Mouse (Mus musculus) spleen, adult 12 weeks (tissue): Measurements from ENCODE around the gene Cdadc1.
A peak's percentile ranks its signal among the peaks of the same experiment; 100 is the strongest.
"Not testable (repeated sequence)": the region's sequence is repeated elsewhere in the genome, so short reads cannot be mapped to it uniquely, and the experiment has no call there.

ENCODE experiments used
- DNase-seq: peaks from one replicate; pipeline ENCODE4 v3.0.0; 2022; ENCODE audit warnings: low spot score

Cdadc1 gene

GRCm38 (mm10) chr14:59597398-59598259 is at the start of gene Cdadc1:
Gene Cdadc1 (minus strand): TSS chr14:59597959.
- DNase-seq: peak; percentile 96

GRCm38 (mm10) chr14:59646826-59647697 is 49.3 kb upstream of the Cdadc1 start:
- DNase-seq: no peak

GRCm38 (mm10) chr14:59644896-59645295 is 47.1 kb upstream of the Cdadc1 start:
- DNase-seq: no peak

GRCm38 (mm10) chr14:59644166-59644565 is 46.4 kb upstream of the Cdadc1 start:
- DNase-seq: no peak

GRCm38 (mm10) chr14:59643582-59643981 is 45.8 kb upstream of the Cdadc1 start:
- no peak for DNase-seq

GRCm38 (mm10) chr14:59641856-59642255 is 44.1 kb upstream of the Cdadc1 start:
- DNase-seq: no peak

- DNase-seq: no peak
Measured at GRCm38 (mm10) chr14:59638906-59639703, 41.3 kb upstream of the Cdadc1 start.

- DNase-seq: no peak
Measured at GRCm38 (mm10) chr14:59633988-59634387, 36.2 kb upstream of the Cdadc1 start.

GRCm38 (mm10) chr14:59633295-59633898 is 35.6 kb upstream of the Cdadc1 start:
- DNase-seq: no peak

- DNase-seq: no peak
Measured at GRCm38 (mm10) chr14:59632067-59632466, 34.3 kb upstream of the Cdadc1 start.

GRCm38 (mm10) chr14:59630096-59630495 is 32.3 kb upstream of the Cdadc1 start:
- no peak for DNase-seq

GRCm38 (mm10) chr14:59629308-59629707 is 31.5 kb upstream of the Cdadc1 start:
- no peak for DNase-seq

GRCm38 (mm10) chr14:59627823-59628222 is 30.1 kb upstream of the Cdadc1 start:
- DNase-seq: no peak

- no peak for DNase-seq
Measured at GRCm38 (mm10) chr14:59627142-59627680, 29.5 kb upstream of the Cdadc1 start.

GRCm38 (mm10) chr14:59626711-59627110 is 29.0 kb upstream of the Cdadc1 start:
- no peak for DNase-seq

- no peak for DNase-seq
Measured at GRCm38 (mm10) chr14:59625806-59626364, 28.1 kb upstream of the Cdadc1 start.

- DNase-seq: no peak
Measured at GRCm38 (mm10) chr14:59625158-59625805, 27.5 kb upstream of the Cdadc1 start, which contains the start of gene Shisa2. Gene Shisa2 (plus strand): TSS chr14:59625308.

GRCm38 (mm10) chr14:59624326-59624885 is 26.6 kb upstream of the Cdadc1 start:
- no peak for DNase-seq

- DNase-seq: no peak
Measured at GRCm38 (mm10) chr14:59616802-59617201, 19.0 kb upstream of the Cdadc1 start.

GRCm38 (mm10) chr14:59614149-59614548 is 16.4 kb upstream of the Cdadc1 start:
- not testable (repeated sequence) for DNase-seq
